Mouse (Mus musculus): ENCODE measurements around the gene Kat7.

DNA sequence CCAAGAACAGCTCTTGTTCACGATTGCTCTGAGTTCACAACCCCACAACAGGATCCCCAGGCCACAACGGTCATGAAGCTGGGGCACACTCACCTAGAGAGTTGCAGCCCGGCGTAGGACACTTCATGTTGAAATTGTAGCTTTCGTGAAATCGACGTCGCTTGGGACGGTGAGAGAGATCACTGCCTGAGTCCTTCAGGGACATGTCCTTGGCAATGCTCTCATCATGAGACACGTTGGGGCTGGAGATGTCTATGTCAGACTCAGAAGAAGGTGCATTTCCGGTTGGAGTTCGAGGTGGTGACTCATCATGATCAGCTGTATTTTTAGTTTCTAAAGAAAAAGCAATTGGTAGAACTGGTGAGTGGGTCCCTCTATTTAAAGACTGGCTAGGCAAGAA is 10.2 kb downstream of the Kat7 start:
- TF ChIP-seq POLR2A (IDR thresholded peaks at IDR 0.05; ENCODE audit: insufficient read depth, low read depth, low read length) = no peak
- no peak for TF ChIP-seq CTCF (IDR thresholded peaks at IDR 0.05; ENCODE audit: insufficient read depth, low read depth, low read length)
